Mouse (Mus musculus): Measurements from ENCODE around the gene Cadps2. TPM values are rescaled to one million over a fixed set of nuclear protein-coding genes. Genes with fewer than 3 reads are reported as not detected.

The Cadps2 gene
- polyA plus RNA-seq, 1 experiment: 0.80 TPM

GRCm38 (mm10) chr6:23260738-23261050 is 578.5 kb downstream of the Cadps2 start:
- WGBS: 6% methylated on average over 9 of the region's 9 CpGs
- Histone ChIP-seq H3K4me1 (ENCODE audit: control insufficient read depth, insufficient read depth, low read length) (no peaks in the 10 kb centered on the region), H3K27ac (ENCODE audit: control insufficient read depth, insufficient read depth, low read depth, low read length, poor library complexity) (no peak overlapping the region), H3K4me3 (replicated peaks; ENCODE audit: control insufficient read depth, low read depth, low read length) (no peak overlapping the region)
- TF ChIP-seq POLR2A (IDR thresholded peaks at IDR 0.05; ENCODE audit: borderline replicate concordance, control insufficient read depth, low read depth, low read length) (no peak), CTCF (IDR thresholded peaks at IDR 0.05; ENCODE audit: control insufficient read depth, insufficient read depth, low read length) (no peak)

- WGBS: 6% methylated on average over 36 of the region's 36 CpGs
- TF ChIP-seq CTCF (IDR thresholded peaks at IDR 0.05; ENCODE audit: control insufficient read depth, insufficient read depth, low read length) (no peak), POLR2A (IDR thresholded peaks at IDR 0.05; ENCODE audit: borderline replicate concordance, control insufficient read depth, low read depth, low read length) (no peak)
- H3K4me3 ChIP-seq (replicated peaks; ENCODE audit: control insufficient read depth, low read depth, low read length): no peak overlapping the region
- no peaks in the 10 kb centered on the region for H3K4me1 ChIP-seq (ENCODE audit: control insufficient read depth, insufficient read depth, low read length)
- no peak overlapping the region for H3K27ac ChIP-seq (ENCODE audit: control insufficient read depth, insufficient read depth, low read depth, low read length, poor library complexity)
These were observed 579.0 kb downstream of the Cadps2 start for GRCm38 (mm10) chr6:23260016-23260737.

- WGBS: 31% methylated on average over 3 of the region's 3 CpGs
- H3K4me1 ChIP-seq (ENCODE audit: control insufficient read depth, insufficient read depth, low read length): no peaks in the 10 kb centered on the region
- TF ChIP-seq CTCF (IDR thresholded peaks at IDR 0.05; ENCODE audit: control insufficient read depth, insufficient read depth, low read length): no peak
- no peak for TF ChIP-seq POLR2A (IDR thresholded peaks at IDR 0.05; ENCODE audit: borderline replicate concordance, control insufficient read depth, low read depth, low read length)
- no peak overlapping the region for H3K4me3 ChIP-seq (replicated peaks; ENCODE audit: control insufficient read depth, low read depth, low read length)
- H3K27ac ChIP-seq (ENCODE audit: control insufficient read depth, insufficient read depth, low read depth, low read length, poor library complexity): no peak overlapping the region
These were observed 581.2 kb downstream of the Cadps2 start for GRCm38 (mm10) chr6:23257981-23258380.

GRCm38 (mm10) chr6:23255161-23255560 is 584.1 kb downstream of the Cadps2 start:
- Histone ChIP-seq H3K27ac (ENCODE audit: control insufficient read depth, insufficient read depth, low read depth, low read length, poor library complexity) (no peak overlapping the region), H3K4me1 (ENCODE audit: control insufficient read depth, insufficient read depth, low read length) (no peaks in the 10 kb centered on the region), H3K4me3 (replicated peaks; ENCODE audit: control insufficient read depth, low read depth, low read length) (no peak overlapping the region)
- WGBS: 5% methylated on average over 8 of the region's 8 CpGs
- TF ChIP-seq CTCF (IDR thresholded peaks at IDR 0.05; ENCODE audit: control insufficient read depth, insufficient read depth, low read length) (no peak), POLR2A (IDR thresholded peaks at IDR 0.05; ENCODE audit: borderline replicate concordance, control insufficient read depth, low read depth, low read length) (no peak)

GRCm38 (mm10) chr6:23254644-23255043 is 584.6 kb downstream of the Cadps2 start:
- no peak for TF ChIP-seq POLR2A (IDR thresholded peaks at IDR 0.05; ENCODE audit: borderline replicate concordance, control insufficient read depth, low read depth, low read length)
- no peak for TF ChIP-seq CTCF (IDR thresholded peaks at IDR 0.05; ENCODE audit: control insufficient read depth, insufficient read depth, low read length)
- no peak overlapping the region for H3K4me3 ChIP-seq (replicated peaks; ENCODE audit: control insufficient read depth, low read depth, low read length)
- WGBS: 12% methylated on average over 11 of the region's 11 CpGs
- no peak overlapping the region for H3K27ac ChIP-seq (ENCODE audit: control insufficient read depth, insufficient read depth, low read depth, low read length, poor library complexity)
- H3K4me1 ChIP-seq (ENCODE audit: control insufficient read depth, insufficient read depth, low read length): no peaks in the 10 kb centered on the region

GRCm38 (mm10) chr6:23253353-23254311 is 585.6 kb downstream of the Cadps2 start:
- WGBS: 2% methylated on average over 43 of the region's 43 CpGs
- Histone ChIP-seq H3K4me1 (ENCODE audit: control insufficient read depth, insufficient read depth, low read length) (no peaks in the 10 kb centered on the region), H3K27ac (ENCODE audit: control insufficient read depth, insufficient read depth, low read depth, low read length, poor library complexity) (no peak overlapping the region), H3K4me3 (replicated peaks; ENCODE audit: control insufficient read depth, low read depth, low read length) (no peak overlapping the region)
- TF ChIP-seq CTCF (IDR thresholded peaks at IDR 0.05; ENCODE audit: control insufficient read depth, insufficient read depth, low read length): no peak
- TF ChIP-seq POLR2A (IDR thresholded peaks at IDR 0.05; ENCODE audit: borderline replicate concordance, control insufficient read depth, low read depth, low read length): no peak

- H3K27ac ChIP-seq (ENCODE audit: control insufficient read depth, insufficient read depth, low read depth, low read length, poor library complexity): no peak overlapping the region
- H3K4me3 ChIP-seq (replicated peaks; ENCODE audit: control insufficient read depth, low read depth, low read length): no peak overlapping the region
- 7% methylated on average over 20 of the region's 20 CpGs for WGBS
- TF ChIP-seq CTCF (IDR thresholded peaks at IDR 0.05; ENCODE audit: control insufficient read depth, insufficient read depth, low read length) (no peak), POLR2A (IDR thresholded peaks at IDR 0.05; ENCODE audit: borderline replicate concordance, control insufficient read depth, low read depth, low read length) (no peak)
- H3K4me1 ChIP-seq (ENCODE audit: control insufficient read depth, insufficient read depth, low read length): no peaks in the 10 kb centered on the region
These were observed 586.8 kb downstream of the Cadps2 start for GRCm38 (mm10) chr6:23252196-23253135.
